Mouse (Mus musculus) cerebral cortex, adult 2 months (tissue): Measurements from ENCODE around the gene Ndufv1.

Experiments
- WGBS: fragments of 180-500 bp; shearing (Covaris S2); methylation state at CpG from one replicate; pipeline ENCODE4 v1.1.7; 2018; 5-methylcytosine and 5-hydroxymethylcytosine counted together

Gene Ndufv1

DNA sequence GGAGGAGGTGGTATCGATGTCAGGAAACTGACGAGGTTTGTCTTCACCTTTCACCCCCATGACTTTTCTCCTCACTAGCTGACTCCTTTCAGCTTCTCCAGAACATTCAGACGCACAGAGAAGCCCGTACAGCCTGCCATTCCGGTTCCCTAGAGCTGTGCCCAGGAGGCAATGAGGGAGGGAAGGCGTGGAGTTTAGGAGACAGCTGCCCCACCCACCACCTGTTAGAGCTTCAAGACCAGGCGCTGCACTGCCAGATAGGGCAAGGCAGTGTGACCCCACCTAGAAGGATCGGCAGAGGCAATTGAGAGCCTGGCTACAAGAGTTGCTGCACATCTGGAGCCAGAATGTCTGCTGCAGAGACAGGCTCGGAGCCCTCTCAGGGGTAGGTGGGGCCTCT, 40.4 kb downstream of the Ndufv1 start, which contains the start of gene Aldh3b2:
Gene Aldh3b2, plus strand, starts transcription at position 100 of the 400 bp plus-strand sequence.
- 65% methylated on average over 9 of the region's 9 CpGs for WGBS

DNA sequence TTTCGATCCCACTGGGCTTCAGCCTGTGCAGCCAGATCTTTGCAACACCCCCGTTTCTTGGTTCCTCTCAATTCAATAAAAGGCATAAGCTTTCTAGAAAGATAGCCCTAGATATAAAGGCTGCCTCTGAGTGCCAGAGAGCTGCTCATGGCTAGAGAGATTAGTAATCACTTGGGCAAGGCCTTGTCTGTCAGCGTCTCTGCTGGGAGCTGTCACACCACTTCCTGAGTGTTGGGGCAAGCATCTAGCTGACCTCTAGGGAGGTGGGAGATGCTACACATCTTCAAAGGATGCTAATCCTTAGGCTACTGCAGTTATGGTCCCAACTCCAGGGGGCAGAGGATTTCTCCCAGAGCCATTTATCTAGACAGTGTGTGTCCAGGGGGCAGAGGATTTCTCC, 45.3 kb downstream of the Ndufv1 start:
- 68% methylated on average over 3 of the region's 3 CpGs for WGBS

DNA sequence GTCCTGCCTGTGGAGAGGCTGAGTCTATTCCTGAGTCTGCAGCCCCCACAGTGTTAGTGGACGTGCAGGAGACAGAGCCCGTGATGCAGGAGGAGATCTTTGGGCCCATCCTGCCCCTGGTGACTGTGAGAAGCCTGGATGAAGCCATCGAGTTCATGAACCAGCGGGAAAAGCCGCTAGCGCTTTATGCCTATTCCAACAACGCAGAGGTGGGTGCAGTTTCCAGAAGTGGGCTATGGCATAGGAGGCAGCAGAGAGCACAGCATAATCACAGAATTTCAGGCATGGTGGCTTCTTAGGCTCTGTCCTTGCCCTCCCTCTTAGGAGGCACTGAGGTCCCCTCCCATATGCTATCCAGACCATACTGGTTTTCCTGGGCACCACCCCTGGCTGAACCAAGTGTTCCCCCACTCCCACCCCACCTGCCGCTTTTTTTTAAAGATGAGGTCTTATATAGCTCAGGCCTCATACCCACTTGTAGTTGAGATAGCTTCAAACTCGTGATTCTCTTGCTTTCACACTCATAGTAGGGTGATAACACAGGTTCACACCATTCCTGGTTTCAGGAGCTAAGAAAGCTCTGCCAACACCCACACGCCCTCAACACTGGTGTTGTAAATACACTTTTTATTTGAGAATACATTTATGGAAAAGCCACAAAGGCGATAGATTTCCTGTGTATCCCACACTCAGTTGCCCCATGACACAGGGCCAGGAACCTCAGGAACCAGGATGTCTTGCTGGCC, 46.1 kb downstream of the Ndufv1 start:
- 67% methylated on average over 11 of the region's 11 CpGs for WGBS

DNA sequence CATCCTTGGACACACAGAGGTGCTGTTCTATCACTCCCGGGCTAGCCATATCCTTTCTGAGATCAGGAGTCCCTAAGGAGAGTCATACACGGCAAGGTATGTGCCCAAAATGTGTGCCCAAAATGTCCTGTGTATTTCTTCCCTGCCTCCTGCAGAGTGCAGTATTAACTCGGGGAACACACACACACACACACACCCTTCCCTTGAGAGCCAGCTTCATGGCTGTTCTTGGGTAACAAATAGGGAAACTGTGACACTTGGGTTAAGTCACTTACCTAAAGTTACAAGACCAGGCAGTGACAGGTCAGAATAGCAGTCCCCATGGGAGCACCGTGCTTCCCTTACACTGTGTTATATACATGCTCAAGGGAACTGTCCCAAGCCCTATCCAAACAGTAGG, 48.6 kb downstream of the Ndufv1 start:
- 79% methylated on average over 4 of the region's 4 CpGs for WGBS

DNA sequence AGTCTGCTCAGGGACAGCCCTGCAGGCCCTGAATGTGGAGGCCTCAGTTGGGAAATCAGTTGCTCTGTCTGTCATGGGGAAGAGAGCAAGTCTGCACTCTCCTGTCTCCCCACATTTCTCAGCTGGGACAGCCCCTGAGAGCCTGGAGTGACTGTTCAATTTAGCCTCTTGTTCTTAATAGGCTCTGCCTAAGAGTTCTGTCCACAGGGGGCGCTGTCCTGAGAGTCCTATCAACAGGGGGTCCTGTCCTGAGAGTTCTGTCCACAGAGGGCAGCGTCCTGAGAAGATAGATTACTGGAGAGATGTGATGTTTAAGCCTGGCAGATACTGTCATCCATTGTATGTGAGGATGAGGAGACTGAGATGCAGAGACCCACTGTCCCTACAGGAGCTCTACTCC, 50.1 kb downstream of the Ndufv1 start:
- WGBS = 35% methylated on average over 2 of the region's 2 CpGs

DNA sequence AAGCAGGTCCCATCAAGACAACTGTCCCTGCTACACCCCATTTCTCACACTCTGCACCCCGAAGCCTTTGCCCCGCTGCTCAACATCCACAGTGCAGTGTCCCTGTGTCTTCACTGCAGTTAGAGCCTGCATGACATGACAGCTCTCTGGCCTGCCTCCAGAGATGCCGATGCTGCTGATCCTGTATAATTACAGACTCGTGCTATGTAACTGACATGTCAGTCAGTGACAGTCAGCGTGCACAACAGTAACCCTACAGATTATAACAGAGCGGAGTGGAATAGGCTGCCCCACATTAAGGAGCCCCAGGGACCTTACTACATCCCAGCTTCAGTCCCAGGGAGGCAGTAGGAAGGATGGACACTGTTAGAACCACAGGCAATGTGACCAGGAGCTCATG, 50.8 kb downstream of the Ndufv1 start:
- WGBS = 69% methylated on average over 6 of the region's 6 CpGs

DNA sequence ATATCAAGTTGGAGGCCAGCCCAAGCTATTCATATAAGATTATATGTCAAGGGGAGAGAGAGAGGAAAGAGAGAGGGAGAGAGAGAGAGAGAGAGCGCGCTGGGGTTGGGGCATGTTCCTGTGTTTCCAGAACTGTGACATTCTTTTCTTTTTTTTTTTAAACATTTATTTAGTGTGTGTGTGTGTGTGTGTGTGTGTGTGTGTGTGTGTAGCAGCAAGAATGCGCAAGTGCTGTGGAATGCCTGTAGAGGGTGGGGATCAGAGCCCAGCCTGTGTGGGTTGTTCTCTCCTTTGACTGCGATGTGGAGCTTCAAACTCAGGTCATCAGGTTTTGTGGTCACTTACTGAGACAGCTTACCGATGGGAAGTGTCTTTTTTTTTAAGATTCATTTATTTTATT, 52.4 kb downstream of the Ndufv1 start:
- WGBS = 88% methylated on average over 5 of the region's 5 CpGs

DNA sequence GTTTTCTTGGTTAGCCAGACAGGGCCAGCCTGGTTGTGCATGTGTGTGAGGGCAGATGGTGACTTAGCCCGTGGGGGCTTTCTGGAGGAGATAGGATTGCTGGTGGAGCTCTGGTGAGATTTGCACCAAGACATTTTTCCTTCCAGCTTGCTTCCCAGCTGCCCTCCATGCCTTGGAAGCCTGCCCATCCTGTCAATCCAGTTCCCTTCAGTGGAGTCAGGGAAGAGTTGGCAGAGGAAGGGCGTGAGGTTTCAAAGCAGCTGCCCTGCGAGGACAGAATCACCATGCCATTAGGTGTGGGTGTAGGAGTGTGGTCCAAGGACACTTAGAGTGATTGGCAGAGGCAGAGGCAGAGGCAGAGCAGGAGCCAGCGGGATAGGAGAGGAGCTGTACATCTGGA, 54.1 kb downstream of the Ndufv1 start, which contains the start of gene Aldh3b3:
Gene Aldh3b3, plus strand, starts transcription at position 176 of the 400 bp plus-strand sequence.
- WGBS = 53% methylated on average over 4 of the region's 4 CpGs
